Mouse (Mus musculus): ENCODE data around the gene Eef1e1. TPM values are rescaled to one million over a fixed set of nuclear protein-coding genes. Genes with fewer than 3 reads are reported as not detected.
A peak's percentile ranks its signal among the peaks of the same experiment; 100 is the strongest.

The Eef1e1 gene
- polyA plus RNA-seq, 1 experiment from 2014 or later, result 117 TPM

GRCm38 (mm10) chr13:38615656-38616055 is 43.2 kb downstream of the Eef1e1 start:
- no peak overlapping the region for H3K9ac ChIP-seq (ENCODE audit: low read depth, low read length)
- peaks cover 37% of the 10 kb centered on the region for H3K4me1 ChIP-seq (replicated peaks; ENCODE audit: control insufficient read depth, insufficient read depth, low read length)

GRCm38 (mm10) chr13:38614298-38614697 is 44.6 kb downstream of the Eef1e1 start:
- Histone ChIP-seq H3K4me1 (replicated peaks; ENCODE audit: control insufficient read depth, insufficient read depth, low read length) (peaks cover 37% of the 10 kb centered on the region), H3K27me3 (replicated peaks; ENCODE audit: control insufficient read depth, insufficient read depth, low read length) (no peaks in the 10 kb centered on the region), H3K9me3 (ENCODE audit: control insufficient read depth, low read length) (no peaks in the 10 kb centered on the region; the same call in 1 of the 2 replicates), H3K9ac (ENCODE audit: low read depth, low read length) (0 out of 2 replicates have a peak overlapping the region, but pooled peaks have one; percentile 27), H3K27ac (ENCODE audit: low read depth, low read length) (peak overlapping the region; percentile 44; the same call in 1 of the 2 replicates), H3K4me2 (peak overlapping the region; percentile 18), H3K4me3 (ENCODE audit: low read depth, low read length) (no peak overlapping the region), H3K36me3 (ENCODE audit: control insufficient read depth, insufficient read depth, low read length) (peaks cover 10% of the 10 kb centered on the region)
- ATAC-seq (replicated peaks; ENCODE audit: low FRiP score), result no peak
- no peak for DNase-seq (ENCODE audit: low spot score)
- 34% methylated on average over 5 of the region's 5 CpGs for WGBS

More at GRCm38 (mm10) chr13:38615656-38616055, 43.2 kb downstream of the Eef1e1 start:
- Histone ChIP-seq H3K36me3 (ENCODE audit: control insufficient read depth, insufficient read depth, low read length) (peaks cover 10% of the 10 kb centered on the region), H3K4me3 (ENCODE audit: low read depth, low read length) (no peak overlapping the region), H3K9me3 (ENCODE audit: control insufficient read depth, low read length) (no peaks in the 10 kb centered on the region; the same call in 1 of the 2 replicates), H3K4me2 (peak overlapping the region; percentile 1; the same call in 1 of the 2 replicates), H3K27ac (ENCODE audit: low read depth, low read length) (peak overlapping the region; percentile 30), H3K27me3 (replicated peaks; ENCODE audit: control insufficient read depth, insufficient read depth, low read length) (no peaks in the 10 kb centered on the region)
- 39% methylated on average over 5 of the region's 5 CpGs for WGBS
- ATAC-seq (replicated peaks; ENCODE audit: low FRiP score), result peak; percentile 79
- DNase-seq (ENCODE audit: low spot score), result no peak

GRCm38 (mm10) chr13:38613583-38613982 is 45.3 kb downstream of the Eef1e1 start:
- Histone ChIP-seq H3K4me1 (replicated peaks; ENCODE audit: control insufficient read depth, insufficient read depth, low read length) (peaks cover 37% of the 10 kb centered on the region), H3K9ac (ENCODE audit: low read depth, low read length) (0 out of 2 replicates have a peak overlapping the region, but pooled peaks have one; percentile 7), H3K4me3 (ENCODE audit: low read depth, low read length) (no peak overlapping the region), H3K36me3 (ENCODE audit: control insufficient read depth, insufficient read depth, low read length) (peaks cover 10% of the 10 kb centered on the region), H3K4me2 (no peak overlapping the region; the same call in 1 of the 2 replicates), H3K9me3 (ENCODE audit: control insufficient read depth, low read length) (no peaks in the 10 kb centered on the region; the same call in 1 of the 2 replicates), H3K27ac (ENCODE audit: low read depth, low read length) (peak overlapping the region; percentile 44), H3K27me3 (replicated peaks; ENCODE audit: control insufficient read depth, insufficient read depth, low read length) (no peaks in the 10 kb centered on the region)
- DNase-seq (ENCODE audit: low spot score), result no peak
- 43% methylated on average over 8 of the region's 8 CpGs for WGBS
- peak; percentile 39; the same call in 1 of the 2 replicates for ATAC-seq (replicated peaks; ENCODE audit: low FRiP score)

- Histone ChIP-seq H3K27me3 (replicated peaks; ENCODE audit: control insufficient read depth, insufficient read depth, low read length) (no peaks in the 10 kb centered on the region), H3K4me1 (replicated peaks; ENCODE audit: control insufficient read depth, insufficient read depth, low read length) (peaks cover 37% of the 10 kb centered on the region), H3K9me3 (ENCODE audit: control insufficient read depth, low read length) (no peaks in the 10 kb centered on the region; the same call in 1 of the 2 replicates), H3K4me3 (ENCODE audit: low read depth, low read length) (no peak overlapping the region), H3K27ac (ENCODE audit: low read depth, low read length) (no peak overlapping the region), H3K9ac (ENCODE audit: low read depth, low read length) (no peak overlapping the region), H3K36me3 (ENCODE audit: control insufficient read depth, insufficient read depth, low read length) (peaks cover 10% of the 10 kb centered on the region), H3K4me2 (no peak overlapping the region)
- DNase-seq (ENCODE audit: low spot score) (no peak), ATAC-seq (replicated peaks; ENCODE audit: low FRiP score) (no peak)
- WGBS, result 84% methylated on average over 9 of the region's 9 CpGs
Observed at GRCm38 (mm10) chr13:38612608-38613007, 46.2 kb downstream of the Eef1e1 start.

- peaks cover 35% of the 10 kb centered on the region for H3K4me1 ChIP-seq (replicated peaks; ENCODE audit: control insufficient read depth, insufficient read depth, low read length)
- no peak overlapping the region for H3K9ac ChIP-seq (ENCODE audit: low read depth, low read length)
- 95% methylated on average over 4 of the region's 4 CpGs for WGBS
- H3K27ac ChIP-seq (ENCODE audit: low read depth, low read length), result no peak overlapping the region
- H3K4me2 ChIP-seq, result no peak overlapping the region
- no peaks in the 10 kb centered on the region for H3K27me3 ChIP-seq (replicated peaks; ENCODE audit: control insufficient read depth, insufficient read depth, low read length)
- H3K4me3 ChIP-seq (ENCODE audit: low read depth, low read length), result no peak overlapping the region
- H3K36me3 ChIP-seq (ENCODE audit: control insufficient read depth, insufficient read depth, low read length), result peaks cover 10% of the 10 kb centered on the region
- ATAC-seq (replicated peaks; ENCODE audit: low FRiP score), result no peak
- no peak for DNase-seq (ENCODE audit: low spot score)
- no peaks in the 10 kb centered on the region; the same call in 1 of the 2 replicates for H3K9me3 ChIP-seq (ENCODE audit: control insufficient read depth, low read length)
Observed at GRCm38 (mm10) chr13:38612179-38612578, 46.7 kb downstream of the Eef1e1 start.

GRCm38 (mm10) chr13:38610336-38610735 is 48.5 kb downstream of the Eef1e1 start:
- Histone ChIP-seq H3K4me3 (ENCODE audit: low read depth, low read length) (no peak overlapping the region), H3K9me3 (ENCODE audit: control insufficient read depth, low read length) (no peaks in the 10 kb centered on the region; the same call in 1 of the 2 replicates), H3K4me2 (no peak overlapping the region), H3K9ac (ENCODE audit: low read depth, low read length) (no peak overlapping the region), H3K27me3 (replicated peaks; ENCODE audit: control insufficient read depth, insufficient read depth, low read length) (no peaks in the 10 kb centered on the region), H3K4me1 (replicated peaks; ENCODE audit: control insufficient read depth, insufficient read depth, low read length) (peaks cover 19% of the 10 kb centered on the region), H3K27ac (ENCODE audit: low read depth, low read length) (no peak overlapping the region), H3K36me3 (ENCODE audit: control insufficient read depth, insufficient read depth, low read length) (peaks cover 10% of the 10 kb centered on the region)
- no peak for DNase-seq (ENCODE audit: low spot score)
- 82% methylated on average over 6 of the region's 6 CpGs for WGBS
- ATAC-seq (replicated peaks; ENCODE audit: low FRiP score), result no peak

- H3K27ac ChIP-seq (ENCODE audit: low read depth, low read length), result no peak overlapping the region
- no peak overlapping the region for H3K4me2 ChIP-seq
- no peaks in the 10 kb centered on the region for H3K4me1 ChIP-seq (replicated peaks; ENCODE audit: control insufficient read depth, insufficient read depth, low read length)
- 78% methylated on average over 6 of the region's 6 CpGs for WGBS
- no peaks in the 10 kb centered on the region for H3K9me3 ChIP-seq (ENCODE audit: control insufficient read depth, low read length)
- DNase-seq (ENCODE audit: low spot score) (no peak), ATAC-seq (replicated peaks; ENCODE audit: low FRiP score) (peak; percentile 63)
- H3K9ac ChIP-seq (ENCODE audit: low read depth, low read length), result no peak overlapping the region
- peaks cover under 1% of the 10 kb centered on the region for H3K36me3 ChIP-seq (ENCODE audit: control insufficient read depth, insufficient read depth, low read length)
- no peaks in the 10 kb centered on the region for H3K27me3 ChIP-seq (replicated peaks; ENCODE audit: control insufficient read depth, insufficient read depth, low read length)
- H3K4me3 ChIP-seq (ENCODE audit: low read depth, low read length), result no peak overlapping the region
Observed at GRCm38 (mm10) chr13:38607130-38607529, 51.7 kb downstream of the Eef1e1 start.

GRCm38 (mm10) chr13:38605353-38605752 is 53.5 kb downstream of the Eef1e1 start:
- no peak overlapping the region for H3K27ac ChIP-seq (ENCODE audit: low read depth, low read length)
- H3K4me1 ChIP-seq (replicated peaks; ENCODE audit: control insufficient read depth, insufficient read depth, low read length), result no peaks in the 10 kb centered on the region; the same call in 1 of the 2 replicates
- 89% methylated on average over 6 of the region's 6 CpGs for WGBS
- no peaks in the 10 kb centered on the region for H3K9me3 ChIP-seq (ENCODE audit: control insufficient read depth, low read length)
- DNase-seq (ENCODE audit: low spot score), result no peak
- no peak for ATAC-seq (replicated peaks; ENCODE audit: low FRiP score)
- H3K36me3 ChIP-seq (ENCODE audit: control insufficient read depth, insufficient read depth, low read length), result no peaks in the 10 kb centered on the region
- no peaks in the 10 kb centered on the region for H3K27me3 ChIP-seq (replicated peaks; ENCODE audit: control insufficient read depth, insufficient read depth, low read length)
- H3K4me2 ChIP-seq, result no peak overlapping the region
- no peak overlapping the region for H3K4me3 ChIP-seq (ENCODE audit: low read depth, low read length)
- H3K9ac ChIP-seq (ENCODE audit: low read depth, low read length), result no peak overlapping the region

- no peak overlapping the region for H3K27ac ChIP-seq (ENCODE audit: low read depth, low read length)
- ATAC-seq (replicated peaks; ENCODE audit: low FRiP score) (no peak), DNase-seq (ENCODE audit: low spot score) (no peak)
- H3K4me3 ChIP-seq (ENCODE audit: low read depth, low read length), result no peak overlapping the region
- no peak overlapping the region for H3K9ac ChIP-seq (ENCODE audit: low read depth, low read length)
- no peak overlapping the region for H3K4me2 ChIP-seq
- 88% methylated on average over 13 of the region's 13 CpGs for WGBS
- no peaks in the 10 kb centered on the region; the same call in 1 of the 2 replicates for H3K4me1 ChIP-seq (replicated peaks; ENCODE audit: control insufficient read depth, insufficient read depth, low read length)
- no peaks in the 10 kb centered on the region for H3K9me3 ChIP-seq (ENCODE audit: control insufficient read depth, low read length)
- no peaks in the 10 kb centered on the region for H3K27me3 ChIP-seq (replicated peaks; ENCODE audit: control insufficient read depth, insufficient read depth, low read length)
- no peaks in the 10 kb centered on the region for H3K36me3 ChIP-seq (ENCODE audit: control insufficient read depth, insufficient read depth, low read length)
Observed at GRCm38 (mm10) chr13:38602966-38603365, 55.9 kb downstream of the Eef1e1 start.
